Mouse (Mus musculus) embryonic facial prominence, embryonic 12.5 days (tissue): Measurements from ENCODE around the gene Rinl. TPM values are rescaled to one million over a fixed set of nuclear protein-coding genes. Genes with fewer than 3 reads are reported as not detected.
A peak's percentile ranks its signal among the peaks of the same experiment; 100 is the strongest.

ENCODE experiments used
- ATAC-seq: fragments of 200-750 bp; cut with Nextera tagmentation; 2 replicates; pipeline ENCODE4 v1.8.0; 2017; ENCODE audit not compliant: insufficient number of reproducible peaks, insufficient read depth, low FRiP score, low TSS enrichment
- H3K27ac ChIP-seq: fragments of 300-500 bp; sonication (generic); 2 replicates; pipeline ENCODE4 v1.5.1; 2016; ENCODE audit warnings: mild to moderate bottlenecking
- H3K27me3 ChIP-seq: fragments of 300-500 bp; sonication (generic); 2 replicates; pipeline ENCODE4 v1.6.1; 2016; ENCODE audit warnings: mild to moderate bottlenecking, moderate library complexity
- H3K36me3 ChIP-seq: fragments of 300-500 bp; sonication (generic); 2 replicates; pipeline ENCODE4 v1.6.1; 2016; ENCODE audit warnings: mild to moderate bottlenecking
- H3K4me1 ChIP-seq: fragments of 300-500 bp; sonication (generic); 2 replicates; pipeline ENCODE4 v1.6.1; 2016
- H3K4me2 ChIP-seq: fragments of 300-500 bp; sonication (generic); replicated peaks from 2 replicates; pipeline ENCODE4 v1.6.1; 2016; ENCODE audit warnings: mild to moderate bottlenecking, moderate library complexity
- H3K4me3 ChIP-seq: fragments of 300-500 bp; sonication (generic); 2 replicates; pipeline ENCODE4 v1.5.1; 2016; ENCODE audit warnings: mild to moderate bottlenecking
- H3K9ac ChIP-seq: fragments of 300-500 bp; sonication (generic); 2 replicates; pipeline ENCODE4 v1.6.1; 2016; ENCODE audit warnings: mild to moderate bottlenecking, moderate library complexity
- H3K9me3 ChIP-seq: fragments of 300-500 bp; sonication (generic); 2 replicates; pipeline ENCODE4 v1.6.1; 2016; ENCODE audit warnings: mild to moderate bottlenecking, moderate library complexity
- WGBS: fragments of 180-500 bp; shearing (Covaris S2); methylation state at CpG from one replicate; pipeline ENCODE4 v1.1.7; 2016; 5-methylcytosine and 5-hydroxymethylcytosine counted together
- polyA plus RNA-seq: library from polyadenylated mRNA; unstranded; fragments of >200 nt; fragmentation: Nextera tagmentation; extraction: Ambion mirVana; gene quantifications from 2 replicates; pipeline ENCODE4 v1.2.1, GENCODE M21; 2016

Rinl gene
- polyA plus RNA-seq, 1 experiment from 2014 or later, result 2.8 TPM

DNA sequence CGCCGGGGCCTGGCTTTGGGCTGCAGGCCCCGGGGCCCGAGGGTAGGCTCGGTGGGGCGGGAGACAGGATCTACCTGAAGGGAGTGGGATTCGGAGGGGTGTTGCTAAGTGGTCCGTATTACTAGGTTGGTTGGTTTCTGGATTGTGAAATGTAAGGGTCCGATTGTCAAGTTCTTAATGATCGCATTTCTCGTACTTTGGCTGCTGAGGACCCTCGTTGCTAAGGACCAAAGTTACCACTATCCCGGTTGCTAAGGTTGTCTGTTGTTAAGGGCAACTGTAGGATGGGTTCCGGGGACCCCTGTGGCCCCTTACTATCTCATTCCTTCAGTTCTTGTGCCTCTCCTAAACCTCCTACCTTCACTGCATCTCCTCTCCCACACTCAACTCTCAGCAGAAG is 21.9 kb upstream of the Rinl start:
- peak overlapping the region; percentile 64 for H3K4me2 ChIP-seq
- H3K9me3 ChIP-seq, result no peaks in the 10 kb centered on the region
- H3K27me3 ChIP-seq, result no peaks in the 10 kb centered on the region
- WGBS, result 3% methylated on average over 14 of the region's 14 CpGs
- peak overlapping the region; percentile 74 for H3K9ac ChIP-seq
- no peak overlapping the region for H3K27ac ChIP-seq
- peak overlapping the region; percentile 63 for H3K4me3 ChIP-seq
- ATAC-seq, result no peak; the same call in 1 of the 2 replicates
- H3K4me1 ChIP-seq, result peaks cover 12% of the 10 kb centered on the region
- peaks cover 6% of the 10 kb centered on the region; the same call in 1 of the 2 replicates for H3K36me3 ChIP-seq

DNA sequence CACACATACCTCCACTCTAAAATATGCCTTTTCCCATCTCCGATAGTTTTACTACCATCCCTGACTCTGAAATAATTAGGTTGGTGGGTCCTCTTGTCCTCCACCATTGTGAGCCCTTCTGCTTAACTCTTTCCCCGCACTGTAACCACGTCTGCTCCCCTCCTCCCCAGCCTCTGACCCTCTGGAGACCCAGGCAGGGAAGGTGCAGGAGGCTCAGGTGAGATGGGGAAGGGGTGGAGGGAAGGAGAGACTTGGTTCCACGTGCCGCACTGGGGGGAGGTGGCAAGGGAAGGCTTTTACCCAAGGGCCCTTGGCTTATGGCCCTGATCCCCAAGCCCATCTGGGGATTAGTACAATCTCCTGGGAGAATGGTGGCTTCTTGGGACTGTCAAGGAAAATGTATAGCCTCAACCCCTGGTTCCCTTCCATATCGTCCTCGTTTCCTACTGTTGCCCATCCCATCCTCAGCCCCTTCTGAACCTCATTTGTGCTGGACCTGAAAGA is 21.3 kb upstream of the Rinl start, which contains the start of gene Nfkbib:
Gene Nfkbib, minus strand, starts transcription at position 51 of the 504 bp plus-strand sequence.
- Histone ChIP-seq H3K27me3 (no peaks in the 10 kb centered on the region), H3K4me2 (peak within 1 kb of the TSS; percentile 64), H3K9ac (peak within 1 kb of the TSS; percentile 74), H3K4me1 (peaks cover 12% of the 10 kb centered on the region), H3K36me3 (0 out of 2 replicates have a peak, but pooled peaks cover 10% of the 10 kb centered on the region), H3K27ac (no peak within 1 kb of the TSS), H3K9me3 (no peaks in the 10 kb centered on the region), H3K4me3 (peak within 1 kb of the TSS; percentile 63)
- no peak for ATAC-seq
- WGBS, result 58% methylated on average over 7 of the region's 7 CpGs

DNA sequence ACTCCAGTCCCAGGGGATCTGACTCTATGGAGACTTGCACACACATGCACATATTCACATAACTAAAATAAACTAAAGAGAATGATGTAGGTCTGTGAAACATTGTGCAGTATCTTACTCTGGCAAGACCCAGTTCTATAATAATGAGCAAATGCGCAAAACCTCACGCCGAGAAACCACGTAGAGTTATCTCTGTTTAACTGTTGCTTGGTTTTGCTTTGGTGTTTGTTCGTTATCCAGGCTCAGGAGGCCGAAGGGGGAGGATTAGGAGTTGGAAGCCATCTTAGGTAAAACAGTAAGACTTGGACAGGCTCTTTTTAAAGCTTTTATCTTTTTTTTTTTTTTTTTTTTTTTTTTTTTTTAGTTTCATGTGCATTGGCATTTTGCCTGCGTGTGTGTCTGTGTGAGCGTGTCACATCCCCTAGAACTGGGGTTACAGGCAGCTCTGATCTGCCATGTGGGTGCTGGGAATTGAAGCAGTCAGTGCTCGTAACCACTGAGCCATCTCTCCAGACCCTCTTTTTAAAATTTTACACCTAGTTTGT is 19.3 kb upstream of the Rinl start:
- ATAC-seq, result no peak
- Histone ChIP-seq H3K9me3 (no peaks in the 10 kb centered on the region), H3K36me3 (0 out of 2 replicates have a peak, but pooled peaks cover 11% of the 10 kb centered on the region), H3K27ac (no peak overlapping the region), H3K27me3 (no peaks in the 10 kb centered on the region), H3K4me2 (no peak overlapping the region), H3K9ac (no peak overlapping the region), H3K4me3 (no peak overlapping the region), H3K4me1 (peaks cover 12% of the 10 kb centered on the region)
- WGBS, result 92% methylated on average over 9 of the region's 9 CpGs

DNA sequence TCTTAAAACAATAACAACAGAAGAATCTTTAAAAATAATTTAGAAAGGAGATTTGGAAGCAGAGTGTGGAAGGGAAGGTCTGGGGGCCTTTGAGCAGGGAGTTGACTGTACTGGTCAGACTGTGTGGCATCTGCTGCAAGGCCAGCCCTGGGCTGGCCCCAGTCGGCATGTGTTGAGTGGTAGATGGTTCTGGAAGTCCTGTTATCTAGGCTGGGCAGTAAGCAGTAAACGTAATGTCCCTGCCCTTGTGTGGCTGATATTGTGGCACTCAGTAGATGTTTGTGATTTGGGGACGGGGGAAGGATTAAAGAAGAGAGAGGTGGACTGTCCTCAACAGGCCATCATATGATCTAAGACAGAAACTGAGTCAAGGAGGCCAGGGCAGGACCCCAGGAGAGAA is 18.5 kb upstream of the Rinl start:
- Histone ChIP-seq H3K9me3 (no peaks in the 10 kb centered on the region), H3K4me3 (no peak overlapping the region), H3K9ac (no peak overlapping the region), H3K4me1 (peaks cover 11% of the 10 kb centered on the region), H3K27me3 (no peaks in the 10 kb centered on the region), H3K4me2 (no peak overlapping the region), H3K36me3 (peaks cover 13% of the 10 kb centered on the region; the same call in 1 of the 2 replicates), H3K27ac (no peak overlapping the region)
- WGBS, result 84% methylated on average over 3 of the region's 3 CpGs
- ATAC-seq, result no peak

DNA sequence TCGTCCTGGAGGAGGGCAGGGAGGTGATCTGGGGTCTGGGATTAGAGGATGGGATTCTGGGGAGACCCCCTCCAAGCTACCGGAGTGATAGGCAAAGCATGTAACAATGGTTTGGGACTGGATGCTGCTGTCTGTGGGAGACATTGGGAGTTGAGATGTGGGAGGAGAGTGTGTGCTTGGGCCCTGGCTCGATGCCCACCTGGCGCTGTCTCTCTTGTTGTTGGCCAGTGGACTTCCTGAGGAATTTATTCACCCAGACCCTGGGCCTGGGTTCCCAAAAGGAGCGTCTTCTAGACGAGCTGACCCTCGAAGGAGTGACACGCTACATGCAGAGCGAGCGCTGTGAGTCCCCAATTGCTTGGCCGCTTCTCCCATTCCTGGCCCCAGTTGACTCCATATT is 16.9 kb upstream of the Rinl start:
- WGBS, result 91% methylated on average over 11 of the region's 11 CpGs
- Histone ChIP-seq H3K27ac (no peak overlapping the region), H3K9ac (no peak overlapping the region), H3K36me3 (peaks cover 25% of the 10 kb centered on the region), H3K9me3 (no peaks in the 10 kb centered on the region), H3K4me1 (peaks cover 6% of the 10 kb centered on the region), H3K4me3 (no peak overlapping the region), H3K4me2 (no peak overlapping the region), H3K27me3 (no peaks in the 10 kb centered on the region)
- no peak for ATAC-seq

DNA sequence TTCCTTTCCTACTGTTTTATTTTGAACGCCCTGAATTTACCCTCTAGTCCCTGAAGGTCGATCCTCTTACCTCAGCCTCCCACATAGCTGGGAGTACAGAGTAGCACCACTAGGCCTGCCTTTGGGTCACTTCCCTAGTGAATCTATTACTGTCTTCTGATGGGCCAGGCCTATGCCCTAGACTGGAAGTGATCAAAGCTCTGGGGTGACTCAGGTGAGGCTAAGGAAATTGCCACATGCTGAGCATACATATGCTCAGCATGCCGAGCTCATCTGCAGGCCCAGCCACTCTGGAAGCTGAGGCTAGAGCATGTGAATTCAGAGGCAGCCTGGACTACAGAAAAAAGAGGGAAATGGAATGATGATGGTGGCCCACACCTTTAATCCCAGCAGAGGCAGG is 15.6 kb upstream of the Rinl start:
- no peaks in the 10 kb centered on the region for H3K27me3 ChIP-seq
- H3K9me3 ChIP-seq, result no peaks in the 10 kb centered on the region
- 0 out of 2 replicates have a peak overlapping the region, but pooled peaks have one; percentile 41 for H3K27ac ChIP-seq
- no peak overlapping the region for H3K9ac ChIP-seq
- H3K4me2 ChIP-seq, result no peak overlapping the region
- no peak for ATAC-seq
- WGBS, result 60% methylated on average over 3 of the region's 3 CpGs
- no peak overlapping the region for H3K4me3 ChIP-seq
- peaks cover 28% of the 10 kb centered on the region for H3K36me3 ChIP-seq
- H3K4me1 ChIP-seq, result no peaks in the 10 kb centered on the region

DNA sequence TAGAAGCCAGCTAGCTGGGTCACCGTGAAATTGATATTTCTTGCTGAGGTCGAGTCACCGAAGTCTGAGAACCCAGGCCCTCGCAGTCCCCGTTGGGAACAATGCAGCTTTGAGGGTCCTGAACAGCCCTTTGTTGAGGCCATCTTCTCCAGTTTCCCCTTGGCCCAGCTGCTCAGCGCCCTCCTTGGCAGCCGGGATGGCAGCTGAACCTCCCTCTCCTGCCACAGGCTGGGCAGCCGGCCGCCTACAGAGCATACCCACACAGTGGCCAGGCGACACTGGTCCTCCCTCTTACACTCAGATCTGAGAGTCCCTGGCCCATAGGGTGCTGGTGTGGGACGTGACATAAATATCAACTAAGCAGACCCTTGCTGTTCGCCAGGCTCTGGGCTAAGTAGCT is 14.6 kb upstream of the Rinl start:
- peak overlapping the region; percentile 59; the same call in 1 of the 2 replicates for H3K27ac ChIP-seq
- H3K9ac ChIP-seq, result no peak overlapping the region
- no peaks in the 10 kb centered on the region for H3K27me3 ChIP-seq
- no peak for ATAC-seq
- H3K4me1 ChIP-seq, result no peaks in the 10 kb centered on the region
- H3K36me3 ChIP-seq, result peaks cover 34% of the 10 kb centered on the region
- no peak overlapping the region for H3K4me2 ChIP-seq
- 41% methylated on average over 12 of the region's 12 CpGs for WGBS
- no peak overlapping the region for H3K4me3 ChIP-seq
- H3K9me3 ChIP-seq, result no peaks in the 10 kb centered on the region

DNA sequence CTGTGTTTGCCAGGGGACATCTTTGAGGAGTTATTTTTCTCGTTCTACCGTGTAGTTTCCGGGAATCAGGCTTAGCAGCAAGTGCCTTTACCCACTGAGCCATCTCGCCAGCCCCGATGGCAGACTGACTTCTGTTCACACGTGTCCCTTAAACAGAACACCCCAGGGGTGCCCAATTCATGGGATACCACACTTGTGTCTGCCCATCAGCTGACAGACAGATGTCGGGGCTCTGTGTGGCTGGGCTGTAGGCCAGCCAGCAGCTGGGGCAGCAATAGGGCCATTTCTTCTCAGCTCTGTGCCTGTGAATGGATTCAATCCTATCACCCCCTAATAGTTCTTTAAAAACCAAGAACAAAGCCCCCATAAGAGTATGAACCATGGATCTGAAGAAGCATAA is 13.6 kb upstream of the Rinl start:
- WGBS, result 86% methylated on average over 7 of the region's 7 CpGs
- H3K27ac ChIP-seq, result no peak overlapping the region
- ATAC-seq, result no peak
- peaks cover under 1% of the 10 kb centered on the region for H3K4me1 ChIP-seq
- H3K36me3 ChIP-seq, result peaks cover 34% of the 10 kb centered on the region
- H3K27me3 ChIP-seq, result no peaks in the 10 kb centered on the region
- no peaks in the 10 kb centered on the region for H3K9me3 ChIP-seq
- H3K4me3 ChIP-seq, result no peak overlapping the region
- no peak overlapping the region for H3K9ac ChIP-seq
- no peak overlapping the region for H3K4me2 ChIP-seq

DNA sequence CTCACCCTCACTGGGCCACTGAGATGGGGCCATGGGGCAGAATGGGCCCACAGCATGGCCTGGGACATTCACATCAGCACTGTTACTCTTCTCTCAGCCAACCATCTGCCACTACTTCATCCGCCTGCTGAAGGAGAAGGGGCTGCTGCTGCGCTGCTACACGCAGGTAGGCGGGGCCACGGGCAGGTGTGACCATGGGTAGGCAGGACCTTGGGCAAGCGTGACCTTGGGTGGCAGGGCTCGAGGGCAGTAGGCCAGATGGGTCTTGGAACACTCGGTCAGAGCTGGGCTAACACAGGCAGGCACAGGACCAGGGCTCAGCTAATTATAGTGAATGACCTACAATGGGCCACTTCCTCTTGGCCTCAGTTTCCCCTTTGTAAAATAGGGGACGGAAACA is 9.9 kb upstream of the Rinl start:
- H3K36me3 ChIP-seq, result peaks cover 39% of the 10 kb centered on the region

DNA sequence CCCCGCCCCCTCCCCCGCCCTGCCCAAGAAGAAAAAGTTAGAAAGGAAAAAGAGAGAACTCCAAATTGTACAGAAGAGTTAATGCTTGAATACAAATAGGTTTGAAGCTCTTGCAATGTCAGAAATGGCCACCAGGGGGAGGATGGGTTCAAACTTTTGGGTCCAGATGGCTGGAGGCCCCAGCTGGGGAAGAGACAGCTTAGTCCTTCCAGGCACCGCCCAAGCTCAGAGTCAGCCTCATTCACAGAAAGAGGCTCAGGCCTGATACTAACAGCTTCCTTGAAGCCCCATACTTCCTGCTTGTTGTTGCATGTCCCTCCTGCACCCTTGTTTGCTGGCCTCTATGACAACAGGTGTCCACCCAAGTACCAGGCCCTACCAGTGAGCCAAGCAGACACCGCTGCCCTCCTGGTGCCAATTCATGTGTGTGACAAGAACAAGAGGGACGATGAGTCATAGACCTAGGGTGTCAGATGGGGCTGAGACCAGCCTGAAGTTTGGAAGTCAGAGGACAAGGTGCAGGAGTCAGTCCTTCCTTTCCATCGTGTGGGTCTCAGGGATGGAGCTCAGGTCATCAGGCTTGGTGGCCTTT is 8.6 kb upstream of the Rinl start:
- 48% methylated on average over 6 of the region's 6 CpGs for WGBS
- H3K27ac ChIP-seq, result no peak overlapping the region
- H3K36me3 ChIP-seq, result peaks cover 34% of the 10 kb centered on the region

More for the DNA sequence above, 9.9 kb upstream of the Rinl start:
- no peaks in the 10 kb centered on the region for H3K9me3 ChIP-seq
- WGBS, result 85% methylated on average over 9 of the region's 9 CpGs
- ATAC-seq, result no peak
- H3K4me1 ChIP-seq, result peaks cover 5% of the 10 kb centered on the region
- H3K4me2 ChIP-seq, result no peak overlapping the region
- no peaks in the 10 kb centered on the region for H3K27me3 ChIP-seq
- H3K4me3 ChIP-seq, result no peak overlapping the region
- H3K27ac ChIP-seq, result no peak overlapping the region
- no peak overlapping the region for H3K9ac ChIP-seq

DNA sequence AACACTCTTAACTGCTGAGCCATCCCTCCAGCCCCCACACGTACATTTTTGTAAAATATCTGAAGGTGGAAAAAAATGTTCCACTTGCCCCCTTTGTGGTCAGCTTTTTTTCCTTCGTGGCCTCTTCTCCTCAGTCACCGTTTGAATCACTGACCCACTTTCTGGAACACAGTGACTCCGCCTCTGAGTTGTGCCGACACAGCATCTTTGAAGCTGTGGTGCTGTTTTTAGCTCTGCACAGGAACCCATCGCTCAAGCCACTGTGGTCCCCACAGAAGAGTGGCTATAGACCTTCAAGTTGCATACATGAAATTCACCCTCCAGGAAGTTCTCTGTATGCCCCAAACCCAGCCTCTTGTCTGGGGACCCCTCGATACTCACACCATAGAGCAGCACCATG is 7.9 kb upstream of the Rinl start:
- no peak overlapping the region for H3K27ac ChIP-seq
- 79% methylated on average over 7 of the region's 7 CpGs for WGBS
- no peak for ATAC-seq
- peaks cover 36% of the 10 kb centered on the region for H3K36me3 ChIP-seq
- H3K4me2 ChIP-seq, result no peak overlapping the region
- H3K9ac ChIP-seq, result 0 out of 2 replicates have a peak overlapping the region, but pooled peaks have one; percentile 22
- H3K9me3 ChIP-seq, result no peaks in the 10 kb centered on the region
- H3K4me1 ChIP-seq, result peaks cover 5% of the 10 kb centered on the region
- no peak overlapping the region for H3K4me3 ChIP-seq
- H3K27me3 ChIP-seq, result no peaks in the 10 kb centered on the region

More for the DNA sequence above, 8.6 kb upstream of the Rinl start:
- ATAC-seq, result no peak
- peaks cover 5% of the 10 kb centered on the region for H3K4me1 ChIP-seq
- H3K9me3 ChIP-seq, result no peaks in the 10 kb centered on the region
- no peaks in the 10 kb centered on the region for H3K27me3 ChIP-seq
- no peak overlapping the region for H3K4me3 ChIP-seq
- no peak overlapping the region for H3K4me2 ChIP-seq
- peak overlapping the region; percentile 22; the same call in 1 of the 2 replicates for H3K9ac ChIP-seq

DNA sequence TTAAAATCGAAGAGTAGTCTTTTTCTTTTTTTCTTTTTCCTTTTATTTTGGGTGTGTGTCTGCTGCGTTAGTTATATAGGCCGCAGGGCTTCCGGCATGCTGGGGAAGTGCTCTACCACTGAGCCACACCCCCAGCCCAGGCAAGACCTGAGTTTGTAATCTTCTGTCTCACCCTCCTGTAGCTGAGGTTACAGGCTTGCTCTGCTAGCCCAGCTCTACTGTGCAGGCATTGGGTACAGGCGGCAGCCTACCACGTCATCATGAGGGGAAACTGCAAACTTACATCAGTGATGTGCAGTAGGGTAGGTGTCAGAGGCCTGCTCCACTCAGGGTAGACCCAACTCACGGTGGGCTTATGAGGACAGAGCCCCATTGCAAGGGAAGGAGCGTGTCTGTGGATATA is 7.5 kb upstream of the Rinl start:
- no peak for ATAC-seq
- Histone ChIP-seq H3K27ac (no peak overlapping the region), H3K9ac (no peak overlapping the region), H3K36me3 (peaks cover 35% of the 10 kb centered on the region), H3K9me3 (no peaks in the 10 kb centered on the region), H3K4me2 (no peak overlapping the region), H3K4me3 (no peak overlapping the region), H3K4me1 (peaks cover 5% of the 10 kb centered on the region), H3K27me3 (no peaks in the 10 kb centered on the region)
- 92% methylated on average over 8 of the region's 8 CpGs for WGBS
